Mouse (Mus musculus): Measurements from ENCODE around the gene Itga2b. TPM values are rescaled to one million over a fixed set of nuclear protein-coding genes. Genes with fewer than 3 reads are reported as not detected.

Itga2b gene
- 1 to 10 TPM; 2.3 to 3.5 TPM for total RNA-seq (2021)
- long read RNA-seq, experiment 1, partial matches to known transcripts, result 0 of 2 reads
- long read RNA-seq, experiment 1, other reads (novel, unspliced or antisense), result 1 of 2 reads
- long read RNA-seq, experiment 2, result 0 reads

DNA sequence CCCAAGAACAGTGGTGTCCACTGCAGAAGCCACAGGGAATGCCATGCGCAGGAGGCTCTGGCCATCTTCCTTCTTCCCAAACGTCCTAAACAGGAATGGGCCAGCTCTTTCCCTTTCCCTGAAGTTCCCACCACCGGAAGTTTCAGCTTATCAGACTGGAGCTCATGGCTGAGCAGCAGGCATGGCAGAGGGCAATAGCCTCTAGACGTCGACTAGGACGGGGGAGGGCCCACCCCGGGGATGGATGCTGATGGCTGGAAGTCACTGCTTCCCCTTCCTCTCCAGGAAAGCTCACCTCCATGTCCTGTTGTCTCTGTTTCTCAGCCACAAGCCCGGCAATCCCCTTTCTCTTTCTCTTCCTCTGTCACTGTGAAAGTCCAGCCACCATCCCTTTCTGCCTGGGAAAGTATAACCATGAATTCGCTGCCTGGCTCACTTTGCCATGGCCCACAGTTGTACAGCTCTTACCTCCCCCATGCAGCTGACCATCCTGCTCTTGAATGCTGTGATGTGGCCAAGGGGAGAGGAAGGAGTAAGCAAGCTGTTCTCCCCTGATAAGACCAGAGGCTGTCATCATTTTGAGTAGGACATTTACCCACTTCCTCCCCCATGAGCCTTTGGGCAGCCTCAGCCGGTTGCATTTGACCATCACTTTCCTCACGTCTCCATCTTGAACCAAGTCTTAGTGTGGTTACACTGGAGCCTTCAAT is at the start of gene Itga2b:
Itga2b (minus strand) TSS at position 475 of the 710 bp plus-strand sequence.
- no peak for TF ChIP-seq CTCF (conservative IDR thresholded peaks at IDR 0.05)
- Histone ChIP-seq H3K4me3 (no peak within 1 kb of the TSS), H3K27ac (no peak within 1 kb of the TSS)
- no peak for DNase-seq (ENCODE audit: low spot score in 2 of 2)

- no peak for TF ChIP-seq CTCF (conservative IDR thresholded peaks at IDR 0.05)
- no peak for DNase-seq (ENCODE audit: low spot score in 2 of 2)
- Histone ChIP-seq H3K27ac (no peak overlapping the region), H3K4me3 (no peak overlapping the region)
These were observed 45.0 kb upstream of the Itga2b start for GRCm38 (mm10) chr11:102514793-102515424.

GRCm38 (mm10) chr11:102510226-102510625 is 40.3 kb upstream of the Itga2b start:
- Histone ChIP-seq H3K27ac (peak overlapping the region; percentile 59; the same call in 1 of the 2 replicates), H3K4me3 (no peak overlapping the region)
- no peak for TF ChIP-seq CTCF (conservative IDR thresholded peaks at IDR 0.05)
- peak in 1 of 2 experiments; percentile 16 for DNase-seq (ENCODE audit: low spot score in 2 of 2)

- no peak for TF ChIP-seq CTCF (conservative IDR thresholded peaks at IDR 0.05)
- Histone ChIP-seq H3K27ac (no peak overlapping the region), H3K4me3 (no peak overlapping the region)
- no peak for DNase-seq (ENCODE audit: low spot score in 2 of 2)
These were observed 26.8 kb upstream of the Itga2b start for GRCm38 (mm10) chr11:102496732-102497131.

- Histone ChIP-seq H3K4me3 (no peak overlapping the region), H3K27ac (no peak overlapping the region)
- TF ChIP-seq CTCF (conservative IDR thresholded peaks at IDR 0.05), result no peak
- no peak for DNase-seq (ENCODE audit: low spot score in 2 of 2)
These were observed 26.3 kb upstream of the Itga2b start for GRCm38 (mm10) chr11:102496206-102496605.

DNA sequence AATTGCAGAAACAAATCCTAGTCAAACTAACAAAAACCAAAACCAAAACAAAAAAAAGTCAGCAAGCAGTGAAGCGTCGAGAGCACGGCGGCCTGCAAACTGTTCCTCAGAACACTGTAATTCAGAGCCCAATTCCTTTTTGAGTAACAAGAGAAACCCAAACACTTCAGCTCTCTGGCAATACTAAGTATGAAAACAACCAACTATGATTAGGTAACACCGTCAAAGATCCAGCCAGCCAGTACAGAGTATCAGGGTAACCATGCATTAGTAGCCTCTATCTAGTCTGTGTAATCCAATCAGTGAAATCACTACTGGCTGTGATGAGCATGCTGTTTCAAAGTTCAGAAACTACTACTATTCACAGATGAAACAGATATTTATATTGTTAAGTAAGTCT is 25.8 kb upstream of the Itga2b start:
- Histone ChIP-seq H3K4me3 (no peak overlapping the region), H3K27ac (no peak overlapping the region)
- no peak for DNase-seq (ENCODE audit: low spot score in 2 of 2)
- TF ChIP-seq CTCF (conservative IDR thresholded peaks at IDR 0.05), result no peak

DNA sequence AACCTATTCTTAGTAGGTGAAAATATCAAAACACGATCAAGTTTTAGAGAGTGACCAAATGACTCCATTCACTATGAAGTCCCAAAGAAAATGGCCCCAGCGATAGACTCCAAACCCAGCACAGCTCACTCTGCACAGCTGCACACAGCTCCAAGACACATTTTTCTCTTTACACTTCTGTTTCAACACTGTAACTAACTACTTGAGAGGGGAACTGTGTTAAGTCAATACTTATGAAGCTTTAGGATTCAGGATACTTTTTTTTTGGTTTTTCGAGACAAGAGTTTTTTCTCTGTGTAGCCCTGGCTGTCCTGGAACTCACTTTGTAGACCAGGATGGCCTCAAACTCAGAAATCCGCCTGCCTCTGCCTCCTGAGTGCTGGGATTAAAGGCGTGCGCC is 25.2 kb upstream of the Itga2b start:
- Histone ChIP-seq H3K4me3 (no peak overlapping the region), H3K27ac (no peak overlapping the region)
- no peak for TF ChIP-seq CTCF (conservative IDR thresholded peaks at IDR 0.05)
- no peak for DNase-seq (ENCODE audit: low spot score in 2 of 2)

GRCm38 (mm10) chr11:102494063-102494650 is 24.2 kb upstream of the Itga2b start:
- Histone ChIP-seq H3K4me3 (no peak overlapping the region), H3K27ac (no peak overlapping the region)
- no peak for DNase-seq (ENCODE audit: low spot score in 2 of 2)
- no peak for TF ChIP-seq CTCF (conservative IDR thresholded peaks at IDR 0.05)

DNA sequence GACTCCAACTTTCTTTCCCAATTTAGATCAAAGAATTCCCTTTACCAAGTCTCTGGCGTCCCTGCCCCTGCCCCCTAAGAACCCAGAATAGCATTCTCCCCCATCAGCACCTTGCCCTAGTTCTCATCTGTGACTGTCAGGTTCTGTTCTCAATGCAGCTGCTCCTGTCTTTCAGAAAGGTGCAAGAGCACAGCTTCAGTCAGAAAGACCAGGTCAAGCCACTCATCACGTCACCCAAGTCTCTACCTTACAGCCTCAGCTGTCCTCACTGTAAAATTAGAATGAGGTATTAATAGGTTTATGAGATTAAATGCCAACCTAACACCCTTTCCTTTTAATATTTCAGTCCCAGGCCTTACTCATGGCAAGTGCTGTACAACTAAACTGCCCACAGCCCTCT is 23.3 kb upstream of the Itga2b start:
- DNase-seq (ENCODE audit: low spot score in 2 of 2), result no peak
- no peak for TF ChIP-seq CTCF (conservative IDR thresholded peaks at IDR 0.05)

DNA sequence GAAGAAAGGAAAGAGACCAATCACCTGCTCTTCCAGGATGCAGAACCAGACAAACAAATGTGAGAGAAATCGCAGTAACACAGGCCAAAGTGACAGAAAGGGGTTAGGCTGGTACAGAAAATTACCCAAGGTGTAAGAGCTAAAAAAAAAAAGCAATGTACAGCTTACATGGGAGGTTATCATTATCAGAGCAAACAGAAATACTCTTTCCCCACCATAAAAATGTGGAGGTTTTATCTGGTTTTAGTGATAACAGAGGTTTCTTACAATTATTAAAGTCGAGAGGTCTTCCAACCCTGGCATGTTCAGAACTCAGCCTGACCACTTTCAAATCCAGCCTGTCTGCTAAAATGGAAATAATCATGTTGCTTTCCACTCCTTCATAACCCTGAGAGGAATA is 18.0 kb upstream of the Itga2b start:
- no peak for DNase-seq (ENCODE audit: low spot score in 2 of 2)
- no peak for TF ChIP-seq CTCF (conservative IDR thresholded peaks at IDR 0.05)
- peak overlapping the region; percentile 15; the same call in 1 of the 2 replicates for H3K27ac ChIP-seq
- no peak overlapping the region for H3K4me3 ChIP-seq

More for the DNA sequence above, 23.3 kb upstream of the Itga2b start:
- no peak overlapping the region for H3K4me3 ChIP-seq
- H3K27ac ChIP-seq, result no peak overlapping the region

- TF ChIP-seq CTCF (conservative IDR thresholded peaks at IDR 0.05), result peak; percentile 92
- Histone ChIP-seq H3K27ac (no peak overlapping the region), H3K4me3 (no peak overlapping the region)
- peak; percentile 49 to 55 for DNase-seq (ENCODE audit: low spot score in 2 of 2)
These were observed 16.9 kb upstream of the Itga2b start for GRCm38 (mm10) chr11:102486733-102487386.

GRCm38 (mm10) chr11:102481779-102482178 is 11.9 kb upstream of the Itga2b start:
- no peak for TF ChIP-seq CTCF (conservative IDR thresholded peaks at IDR 0.05)
- Histone ChIP-seq H3K4me3 (no peak overlapping the region), H3K27ac (no peak overlapping the region)
- no peak for DNase-seq (ENCODE audit: low spot score in 2 of 2)

DNA sequence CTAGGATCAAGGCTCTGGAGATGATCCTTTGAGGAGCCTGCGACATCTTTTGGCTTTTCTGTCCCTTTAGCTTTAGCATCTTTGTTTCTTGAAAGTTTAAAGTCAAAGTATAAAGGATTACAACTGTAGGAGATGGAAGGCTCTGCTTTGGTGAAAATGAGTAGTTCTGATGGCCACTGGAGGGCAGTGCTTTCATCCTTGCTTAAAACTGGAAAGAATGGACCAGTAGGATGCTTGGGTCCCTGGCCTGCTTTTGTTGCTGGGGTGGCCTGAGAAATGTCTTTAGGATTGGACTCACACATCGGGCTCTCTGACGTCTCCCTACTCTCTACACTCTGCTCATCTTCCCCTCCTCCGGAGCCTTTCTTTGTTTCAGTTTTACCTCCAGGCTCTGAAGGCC is 11.0 kb upstream of the Itga2b start:
- peak; percentile 73 for TF ChIP-seq CTCF (conservative IDR thresholded peaks at IDR 0.05)
- H3K27ac ChIP-seq, result no peak overlapping the region
- H3K4me3 ChIP-seq, result no peak overlapping the region
- DNase-seq (ENCODE audit: low spot score in 2 of 2), result no peak
